Mouse (Mus musculus) heart, embryonic 14.5 days (tissue): ENCODE data around the gene Abhd5. TPM values are rescaled to one million over a fixed set of nuclear protein-coding genes. Genes with fewer than 3 reads are reported as not detected.

Experiments
- ATAC-seq: fragments of 200-750 bp; cut with Nextera tagmentation; 2 replicates; pipeline ENCODE4 v1.8.0; 2017; ENCODE audit warnings: low read depth, moderate TSS enrichment; ENCODE audit not compliant: insufficient number of reproducible peaks, insufficient read depth, low FRiP score
- H3K27ac ChIP-seq, 2 experiments: fragments of 200-500 bp in 1 of 2; fragments of 300-500 bp in 1 of 2; sonication (generic) in 1 of 2; replicated peaks in 1 of 2; 2 replicates each; pipeline ENCODE4 v1.5.1; 2012 to 2014; ENCODE audit warnings: low read depth in 2 of 2, low read length in 2 of 2, control low read depth in 1 of 2, mild to moderate bottlenecking in 1 of 2, mixed read lengths in 1 of 2; ENCODE audit not compliant: control insufficient read depth in 1 of 2, insufficient read depth in 1 of 2
- H3K27me3 ChIP-seq: fragments of 300-500 bp; sonication (generic); 2 replicates; pipeline ENCODE4 v1.6.1; 2014; ENCODE audit warnings: mild to moderate bottlenecking, low read length, control low read depth; ENCODE audit not compliant: control insufficient read depth, insufficient read depth
- H3K36me3 ChIP-seq: fragments of 300-500 bp; sonication (generic); 2 replicates; pipeline ENCODE4 v1.6.1; 2014; ENCODE audit warnings: mild to moderate bottlenecking, control low read depth, low read length, mixed read lengths; ENCODE audit not compliant: control insufficient read depth, insufficient read depth
- H3K4me1 ChIP-seq, 2 experiments: fragments of 200-500 bp in 1 of 2; fragments of 300-500 bp in 1 of 2; sonication (generic) in 1 of 2; 2 replicates each; pipeline ENCODE4 v1.6.1; 2012 to 2014; ENCODE audit warnings: low read length in 2 of 2, control low read depth in 1 of 2, mixed read lengths in 1 of 2; ENCODE audit not compliant: control insufficient read depth in 2 of 2, insufficient read depth in 2 of 2
- H3K4me2 ChIP-seq: fragments of 300-500 bp; sonication (generic); 2 replicates; pipeline ENCODE4 v1.6.1; 2014; ENCODE audit warnings: mild to moderate bottlenecking, low read length
- H3K4me3 ChIP-seq, 2 experiments: fragments of 200-500 bp in 1 of 2; fragments of 300-500 bp in 1 of 2; sonication (generic) in 1 of 2; 2 replicates each; pipeline ENCODE4 v1.5.1; 2012 to 2014; ENCODE audit warnings: low read length in 2 of 2, mild to moderate bottlenecking in 2 of 2, control low read depth in 1 of 2, low read depth in 1 of 2, moderate library complexity in 1 of 2; ENCODE audit not compliant: control insufficient read depth in 1 of 2, insufficient read depth in 1 of 2
- H3K9ac ChIP-seq: fragments of 300-500 bp; sonication (generic); 2 replicates; pipeline ENCODE4 v1.6.1; 2014; ENCODE audit warnings: mild to moderate bottlenecking, low read length
- H3K9me3 ChIP-seq: fragments of 300-500 bp; sonication (generic); 2 replicates; pipeline ENCODE4 v1.6.1; 2016; ENCODE audit warnings: low read length, control low read depth; ENCODE audit not compliant: control insufficient read depth
- WGBS: fragments of 180-500 bp; shearing (Covaris S2); extraction: QIAGEN DNeasy Blood & Tissue Kit; methylation state at CpG from one replicate; pipeline ENCODE4 v1.1.7; 2014; 5-methylcytosine and 5-hydroxymethylcytosine counted together
- polyA plus RNA-seq: library from polyadenylated mRNA; unstranded; fragments of >200 nt; fragmentation: Nextera tagmentation; extraction: Ambion mirVana; gene quantifications from 2 replicates; pipeline ENCODE4 v1.2.1, GENCODE M21; 2014

Gene Abhd5
- 21.6 and 23.8 TPM in 2 replicates for polyA plus RNA-seq

- Histone ChIP-seq H3K4me3 (peak within 1 kb of the TSS; percentile 73 to 82), H3K4me1 (peaks cover 6 to 11% of the 10 kb centered on the region in 2 experiments; a peak in 3 of 4 replicates), H3K9ac (peak within 1 kb of the TSS; percentile 92), H3K36me3 (no peaks in the 10 kb centered on the region), H3K9me3 (no peaks in the 10 kb centered on the region), H3K27ac (peak within 1 kb of the TSS; percentile 73 to 81), H3K4me2 (peak within 1 kb of the TSS; percentile 76), H3K27me3 (no peaks in the 10 kb centered on the region)
- ATAC-seq: peak; percentile 96
- WGBS: under 1% methylated on average over 73 of the region's 84 CpGs
These were observed at the start of gene Abhd5 for GRCm38 (mm10) chr9:122351303-122352024. TSS of gene Abhd5 (plus strand) at chr9:122351608.

GRCm38 (mm10) chr9:122305302-122305701 lies 46.1 kb upstream of the Abhd5 start:
- no peaks in the 10 kb centered on the region for H3K27me3 ChIP-seq
- H3K9me3 ChIP-seq: no peaks in the 10 kb centered on the region
- no peak overlapping the region for H3K27ac ChIP-seq
- no peak overlapping the region for H3K4me3 ChIP-seq
- WGBS: 80% methylated on average over 3 of the region's 3 CpGs
- peaks cover 5 to 10% of the 10 kb centered on the region in 2 experiments; a peak in 3 of 4 replicates for H3K4me1 ChIP-seq
- H3K4me2 ChIP-seq: no peak overlapping the region
- H3K9ac ChIP-seq: no peak overlapping the region
- no peak for ATAC-seq
- no peaks in the 10 kb centered on the region for H3K36me3 ChIP-seq

DNA sequence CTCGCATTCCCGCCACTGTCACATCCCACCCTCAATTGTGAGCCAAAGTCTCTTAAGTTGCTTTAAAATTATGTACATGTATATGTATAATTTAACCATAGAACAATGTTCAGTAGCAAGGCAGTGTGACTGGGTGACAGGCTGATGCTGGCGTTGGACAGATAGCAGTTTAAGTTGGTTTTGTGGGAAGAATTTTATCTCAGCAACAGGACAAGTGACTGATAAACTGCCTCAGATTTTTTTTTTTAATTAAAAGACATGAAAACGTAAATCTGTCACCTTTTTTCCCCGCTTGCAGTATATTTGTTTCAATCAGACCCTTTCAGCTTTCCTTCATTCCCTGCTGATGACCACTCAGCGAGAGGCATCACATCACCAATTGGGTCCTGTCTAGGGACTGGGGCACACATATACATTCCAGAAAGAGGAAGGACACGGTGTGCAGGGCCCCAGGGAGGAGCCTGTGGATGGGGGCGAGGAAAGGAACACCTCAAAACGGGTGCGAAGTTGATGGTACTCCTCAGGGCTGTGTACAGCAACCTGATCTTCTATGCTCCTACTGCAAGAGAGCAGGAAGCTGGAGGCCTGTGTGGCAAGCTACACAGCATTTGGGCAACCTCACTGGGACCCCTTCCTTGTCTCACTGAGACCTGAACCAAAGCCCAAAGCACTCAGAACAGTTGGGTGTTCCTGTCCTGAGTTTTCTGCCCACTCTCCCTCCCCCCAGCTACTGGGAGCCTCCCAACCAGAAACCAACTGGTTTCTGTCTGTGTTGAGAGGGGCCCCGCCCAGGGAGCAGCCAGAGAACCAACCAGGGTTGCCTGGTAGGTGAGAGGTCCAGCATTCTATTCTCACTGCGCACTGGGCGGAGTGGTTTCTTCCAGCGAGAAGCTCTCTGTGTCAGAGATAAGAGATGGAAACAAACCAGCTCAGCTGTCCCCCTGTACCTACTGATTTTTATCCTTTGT lies 42.1 kb upstream of the Abhd5 start:
- 0 out of 2 replicates have a peak, but pooled peaks have one; percentile 29 for ATAC-seq
- H3K9me3 ChIP-seq: no peaks in the 10 kb centered on the region
- H3K36me3 ChIP-seq: no peaks in the 10 kb centered on the region
- H3K9ac ChIP-seq: no peak overlapping the region
- H3K4me2 ChIP-seq: 0 out of 2 replicates have a peak overlapping the region, but pooled peaks have one; percentile 5
- H3K27me3 ChIP-seq: no peaks in the 10 kb centered on the region
- WGBS: 47% methylated on average over 14 of the region's 14 CpGs
- no peak overlapping the region for H3K27ac ChIP-seq
- peaks cover 8 to 11% of the 10 kb centered on the region in 2 experiments; a peak in 3 of 4 replicates for H3K4me1 ChIP-seq
- H3K4me3 ChIP-seq: no peak overlapping the region

- peak overlapping the region; percentile 59 to 80; a peak in 3 of 4 replicates for H3K27ac ChIP-seq
- 3% methylated on average over 19 of the region's 19 CpGs for WGBS
- ATAC-seq: peak; percentile 70
- H3K4me1 ChIP-seq: peaks cover 8 to 11% of the 10 kb centered on the region in 2 experiments; a peak in 3 of 4 replicates
- H3K36me3 ChIP-seq: no peaks in the 10 kb centered on the region
- H3K27me3 ChIP-seq: no peaks in the 10 kb centered on the region
- peak overlapping the region; percentile 78 for H3K9ac ChIP-seq
- peak overlapping the region; percentile 52 to 74 for H3K4me3 ChIP-seq
- H3K9me3 ChIP-seq: no peaks in the 10 kb centered on the region
- peak overlapping the region; percentile 67 for H3K4me2 ChIP-seq
These were observed 40.8 kb upstream of the Abhd5 start for GRCm38 (mm10) chr9:122310613-122311049.

DNA sequence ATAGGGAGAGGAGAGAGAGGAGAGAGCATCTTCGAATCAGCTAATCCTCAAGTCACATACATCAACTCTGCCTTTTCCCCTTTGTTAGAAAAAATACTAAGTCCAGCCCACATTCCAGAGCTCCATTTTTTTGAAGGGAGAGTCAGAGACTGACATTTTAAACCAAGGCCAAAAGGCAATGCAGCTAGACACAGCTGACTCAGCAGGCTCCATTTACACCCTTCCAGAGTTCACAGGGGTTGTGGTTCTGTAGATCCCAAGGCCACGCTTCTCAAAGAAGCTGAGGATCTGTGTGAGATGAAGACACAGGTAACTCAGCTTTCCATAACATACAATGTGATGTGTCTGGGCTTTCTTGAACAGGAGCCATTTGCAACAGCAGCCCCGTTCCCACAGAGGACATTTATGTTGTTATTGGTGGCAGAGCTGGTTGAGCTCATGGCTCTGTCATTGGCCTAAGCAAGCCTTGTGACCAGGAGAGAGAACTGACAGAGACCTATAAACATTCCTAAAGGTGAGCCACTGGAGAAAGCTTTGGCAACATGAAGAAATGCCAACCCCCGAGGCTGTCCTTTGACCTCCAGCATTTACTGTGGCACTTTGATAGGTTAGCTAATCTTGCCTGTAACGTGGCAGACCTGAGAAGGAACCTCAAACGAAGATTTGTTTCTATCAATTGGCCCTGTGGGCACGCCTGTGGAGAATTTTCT lies 40.2 kb upstream of the Abhd5 start:
- ATAC-seq: no peak
- Histone ChIP-seq H3K4me3 (peak overlapping the region in 1 of 2 experiments; percentile 52; a peak in 2 of 4 replicates), H3K27me3 (no peaks in the 10 kb centered on the region), H3K36me3 (no peaks in the 10 kb centered on the region), H3K4me2 (peak overlapping the region; percentile 67), H3K9me3 (no peaks in the 10 kb centered on the region), H3K27ac (no peak overlapping the region), H3K9ac (peak overlapping the region; percentile 78), H3K4me1 (peaks cover 8 to 11% of the 10 kb centered on the region in 2 experiments; a peak in 3 of 4 replicates)
- WGBS: 72% methylated on average over 7 of the region's 7 CpGs

GRCm38 (mm10) chr9:122312296-122312990 lies 39.0 kb upstream of the Abhd5 start:
- no peak for ATAC-seq
- Histone ChIP-seq H3K27ac (no peak overlapping the region), H3K9me3 (no peaks in the 10 kb centered on the region), H3K4me1 (peaks cover 8 to 11% of the 10 kb centered on the region in 2 experiments; a peak in 3 of 4 replicates), H3K4me3 (no peak overlapping the region), H3K9ac (no peak overlapping the region), H3K4me2 (no peak overlapping the region), H3K27me3 (no peaks in the 10 kb centered on the region), H3K36me3 (no peaks in the 10 kb centered on the region)
- 73% methylated on average over 7 of the region's 7 CpGs for WGBS
